Mouse (Mus musculus) myocyte (in vitro differentiated cells): ENCODE measurements around the gene St5.

Source experiments
- CEBPB ChIP-seq: IDR thresholded peaks from 2 replicates; pipeline ENCODE4 v1.6.1; 2011; ENCODE audit warnings: mild to moderate bottlenecking, moderate library complexity; ENCODE audit not compliant: poor library complexity, insufficient read depth, severe bottlenecking
- E2F4 ChIP-seq: IDR thresholded peaks from one replicate; pipeline ENCODE4 v1.6.1; 2011; ENCODE audit warnings: mild to moderate bottlenecking, control low read depth, moderate library complexity; ENCODE audit not compliant: insufficient read depth
- POLR2A ChIP-seq: IDR thresholded peaks from one replicate; pipeline ENCODE4 v1.6.1; 2011; ENCODE audit warnings: low read depth, mild to moderate bottlenecking, control low read depth, moderate library complexity; ENCODE audit not compliant: insufficient read length
- POLR2AphosphoS2 ChIP-seq: IDR thresholded peaks from one replicate; pipeline ENCODE4 v1.6.1; 2011; ENCODE audit warnings: low read depth, control low read depth; ENCODE audit not compliant: insufficient read length
- TCF12 ChIP-seq: IDR thresholded peaks from one replicate; pipeline ENCODE4 v1.6.1; 2011; ENCODE audit warnings: mild to moderate bottlenecking, control low read depth; ENCODE audit not compliant: poor library complexity, insufficient read depth, severe bottlenecking
- TCF3 ChIP-seq: IDR thresholded peaks from one replicate; pipeline ENCODE4 v1.6.1; 2011; ENCODE audit warnings: low read depth, control low read depth; ENCODE audit not compliant: insufficient read length

DNA sequence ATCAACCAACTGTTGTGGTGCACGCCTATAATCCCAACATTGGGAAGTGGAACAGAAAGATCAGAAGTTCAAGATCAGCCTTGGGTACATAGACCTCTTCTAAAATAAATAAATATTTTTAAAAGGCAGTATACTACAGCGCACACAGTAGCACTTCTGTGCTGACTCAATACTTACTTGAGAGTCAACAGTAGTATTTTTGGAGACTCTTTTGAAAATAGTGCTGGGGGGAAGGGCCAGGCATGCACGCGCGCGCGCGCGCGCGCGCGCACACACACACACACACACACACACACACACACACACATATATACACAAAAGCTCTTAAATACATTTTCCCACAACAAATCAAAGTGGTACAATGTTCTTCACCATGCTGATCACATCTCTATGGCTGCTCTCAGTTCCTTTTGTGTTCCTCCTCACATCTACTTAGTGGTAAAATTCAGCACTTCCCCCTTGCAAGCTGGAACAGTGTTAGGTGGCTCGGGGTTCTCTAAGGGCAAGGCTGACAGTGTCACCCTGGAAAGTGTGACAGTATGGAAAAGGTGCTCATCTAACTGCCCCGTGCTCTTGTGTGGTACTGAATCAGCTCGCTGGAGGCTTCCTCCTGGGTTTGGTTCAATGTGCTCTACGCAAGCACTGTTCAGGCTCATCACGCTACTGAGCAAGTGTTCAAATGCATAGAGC is 60.0 kb downstream of the St5 start:
- TF ChIP-seq POLR2AphosphoS2 (no peak), E2F4 (no peak), CEBPB (no peak), POLR2A (no peak), TCF3 (no peak), TCF12 (no peak)
